Mouse (Mus musculus) neural tube, embryonic 14.5 days (tissue): ENCODE results near the gene Fgfr2. TPM values are rescaled to one million over a fixed set of nuclear protein-coding genes. Genes with fewer than 3 reads are reported as not detected.

Experiments
- ATAC-seq: fragments of 200-750 bp; cut with Nextera tagmentation; 2 replicates; pipeline ENCODE4 v1.8.0; 2017; ENCODE audit warnings: low read depth, mild to moderate bottlenecking, moderate TSS enrichment, moderate library complexity
- H3K27ac ChIP-seq: fragments of 300-500 bp; sonication (generic); 2 replicates; pipeline ENCODE4 v1.5.1; 2014; ENCODE audit warnings: low read depth, mild to moderate bottlenecking, control low read depth, low read length, moderate library complexity, mixed read lengths
- H3K27me3 ChIP-seq: fragments of 300-500 bp; sonication (generic); 2 replicates; pipeline ENCODE4 v1.6.1; 2014; ENCODE audit warnings: low read length; ENCODE audit not compliant: control insufficient read depth, insufficient read depth
- H3K36me3 ChIP-seq: fragments of 300-500 bp; sonication (generic); 2 replicates; pipeline ENCODE4 v1.6.1; 2014; ENCODE audit warnings: low read length, mixed read lengths; ENCODE audit not compliant: control insufficient read depth, insufficient read depth
- H3K4me1 ChIP-seq: fragments of 300-500 bp; sonication (generic); 2 replicates; pipeline ENCODE4 v1.6.1; 2014; ENCODE audit warnings: low read length; ENCODE audit not compliant: control insufficient read depth, insufficient read depth
- H3K4me2 ChIP-seq: fragments of 300-500 bp; sonication (generic); 2 replicates; pipeline ENCODE4 v1.6.1; 2014; ENCODE audit warnings: mild to moderate bottlenecking, low read depth, low read length, control low read depth
- H3K4me3 ChIP-seq: fragments of 300-500 bp; sonication (generic); 2 replicates; pipeline ENCODE4 v1.5.1; 2014; ENCODE audit warnings: low read depth, low read length, control low read depth, mixed read lengths
- H3K9ac ChIP-seq: fragments of 300-500 bp; sonication (generic); replicated peaks from 2 replicates; pipeline ENCODE4 v1.6.1; 2014; ENCODE audit warnings: low read depth, mild to moderate bottlenecking, control low read depth, low read length, mixed read lengths
- H3K9me3 ChIP-seq: fragments of 300-500 bp; sonication (generic); 2 replicates; pipeline ENCODE4 v1.6.1; 2016; ENCODE audit warnings: low read length; ENCODE audit not compliant: control insufficient read depth
- WGBS: fragments of 180-500 bp; shearing (Covaris S2); extraction: QIAGEN DNeasy Blood & Tissue Kit; methylation state at CpG from one replicate; pipeline ENCODE4 v1.1.7; 2014; 5-methylcytosine and 5-hydroxymethylcytosine counted together
- polyA plus RNA-seq: library from polyadenylated mRNA; unstranded; fragments of >200 nt; fragmentation: Nextera tagmentation; extraction: Ambion mirVana; gene quantifications from 2 replicates; pipeline ENCODE4 v1.2.1, GENCODE M21; 2014

Fgfr2 gene
- polyA plus RNA-seq, 1 experiment from 2014 or later: 28.1 TPM

DNA sequence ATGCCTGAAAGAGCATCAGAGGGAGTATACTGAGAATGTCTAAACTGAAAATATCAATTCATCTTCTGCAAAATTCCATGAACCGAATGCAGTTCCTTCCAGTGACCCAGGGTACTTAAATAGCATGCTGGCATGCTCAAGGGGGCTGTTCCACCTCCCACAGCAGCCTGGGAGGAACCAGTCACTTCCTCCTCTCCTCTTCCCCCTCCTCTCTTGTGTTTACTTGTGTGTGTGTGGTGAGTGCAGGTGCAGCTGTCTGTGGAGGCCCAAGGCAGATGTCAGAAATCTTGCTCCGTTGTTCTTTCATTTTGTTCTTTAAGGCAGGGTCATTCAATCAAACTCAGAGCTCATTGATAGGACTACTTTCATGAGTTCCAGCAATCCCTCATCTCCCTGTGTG is 1954.1 kb downstream of the Fgfr2 start:
- no peak overlapping the region for H3K27ac ChIP-seq
- ATAC-seq: no peak
- WGBS: 54% methylated on average over 2 of the region's 2 CpGs

DNA sequence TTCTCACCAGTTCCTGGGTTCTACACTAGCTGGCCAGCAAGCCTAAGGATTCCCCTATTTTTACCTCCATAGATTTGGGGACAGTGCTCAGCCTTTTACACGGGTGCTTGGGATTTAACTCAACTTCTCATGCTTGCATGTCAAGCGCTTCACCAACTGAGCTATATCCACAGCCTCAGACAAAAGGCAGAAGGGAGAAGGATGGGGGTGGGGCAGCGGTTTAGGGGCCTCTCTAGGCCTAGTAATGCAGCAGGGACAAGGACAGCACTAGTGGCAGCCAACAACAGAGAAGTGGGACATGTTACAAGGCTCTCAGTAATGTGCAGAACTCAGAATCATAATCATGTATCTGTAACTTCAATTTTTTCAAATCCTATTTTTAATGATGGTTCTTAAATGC is 1955.4 kb downstream of the Fgfr2 start:
- no peak overlapping the region for H3K27ac ChIP-seq
- H3K4me3 ChIP-seq: no peak overlapping the region
- no peaks in the 10 kb centered on the region for H3K9me3 ChIP-seq
- H3K4me1 ChIP-seq: no peaks in the 10 kb centered on the region
- H3K36me3 ChIP-seq: no peaks in the 10 kb centered on the region
- H3K4me2 ChIP-seq: no peak overlapping the region
- ATAC-seq: no peak
- H3K27me3 ChIP-seq: no peaks in the 10 kb centered on the region
- 85% methylated on average over 3 of the region's 3 CpGs for WGBS
- H3K9ac ChIP-seq: no peak overlapping the region

More for the DNA sequence above, 1954.1 kb downstream of the Fgfr2 start:
- no peak overlapping the region for H3K9ac ChIP-seq
- H3K9me3 ChIP-seq: no peaks in the 10 kb centered on the region
- no peak overlapping the region for H3K4me3 ChIP-seq
- H3K27me3 ChIP-seq: no peaks in the 10 kb centered on the region
- no peak overlapping the region for H3K4me2 ChIP-seq
- H3K36me3 ChIP-seq: no peaks in the 10 kb centered on the region
- H3K4me1 ChIP-seq: no peaks in the 10 kb centered on the region

DNA sequence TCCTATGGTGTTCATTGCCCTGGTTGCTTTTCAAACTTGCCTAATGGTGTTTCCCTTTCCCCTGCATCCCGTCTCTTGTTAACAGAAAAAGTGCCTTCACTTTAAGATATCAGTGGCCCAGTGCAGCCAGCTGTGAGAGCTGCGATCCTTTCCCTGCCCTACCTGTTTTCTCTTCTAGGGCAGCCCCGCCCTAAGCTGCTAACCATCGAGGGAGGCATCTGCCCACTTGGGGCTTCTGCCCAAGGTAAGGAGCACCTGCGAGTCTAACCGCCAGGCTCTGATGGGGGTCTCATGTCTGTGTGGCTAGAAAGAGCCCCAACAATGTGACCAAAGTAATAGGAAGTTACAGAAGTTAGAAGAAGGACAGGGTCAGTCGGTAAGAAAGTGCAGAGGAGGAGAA is 1960.9 kb downstream of the Fgfr2 start:
- Histone ChIP-seq H3K27me3 (no peaks in the 10 kb centered on the region), H3K9me3 (no peaks in the 10 kb centered on the region), H3K4me2 (no peak overlapping the region), H3K4me1 (no peaks in the 10 kb centered on the region), H3K4me3 (no peak overlapping the region), H3K36me3 (no peaks in the 10 kb centered on the region), H3K9ac (no peak overlapping the region), H3K27ac (no peak overlapping the region)
- WGBS: 78% methylated on average over 7 of the region's 7 CpGs
- no peak for ATAC-seq

DNA sequence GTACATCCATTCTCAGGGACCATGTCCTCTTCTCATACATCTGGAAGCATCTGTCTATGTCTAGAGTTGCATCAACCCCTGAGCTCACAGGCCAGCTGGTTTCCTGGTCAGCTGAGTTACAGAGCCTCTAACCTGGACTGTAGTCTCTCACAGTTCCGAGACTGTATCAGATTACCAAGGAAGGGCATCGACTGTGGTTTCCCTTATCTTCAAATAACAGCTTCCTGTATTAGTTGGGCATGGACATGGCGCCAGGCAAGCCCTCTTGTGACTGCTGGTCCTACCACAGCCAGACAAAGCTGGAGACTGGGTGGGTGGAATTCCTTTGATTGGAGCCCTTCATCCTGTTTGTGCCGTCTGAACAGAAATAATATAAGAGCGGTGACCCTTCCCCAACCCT is 1970.1 kb downstream of the Fgfr2 start:
- Histone ChIP-seq H3K27ac (no peak overlapping the region), H3K36me3 (no peaks in the 10 kb centered on the region), H3K4me3 (no peak overlapping the region), H3K4me2 (no peak overlapping the region), H3K27me3 (no peaks in the 10 kb centered on the region), H3K9ac (no peak overlapping the region), H3K4me1 (no peaks in the 10 kb centered on the region), H3K9me3 (no peaks in the 10 kb centered on the region)
- 89% methylated on average over 5 of the region's 5 CpGs for WGBS
- no peak for ATAC-seq

DNA sequence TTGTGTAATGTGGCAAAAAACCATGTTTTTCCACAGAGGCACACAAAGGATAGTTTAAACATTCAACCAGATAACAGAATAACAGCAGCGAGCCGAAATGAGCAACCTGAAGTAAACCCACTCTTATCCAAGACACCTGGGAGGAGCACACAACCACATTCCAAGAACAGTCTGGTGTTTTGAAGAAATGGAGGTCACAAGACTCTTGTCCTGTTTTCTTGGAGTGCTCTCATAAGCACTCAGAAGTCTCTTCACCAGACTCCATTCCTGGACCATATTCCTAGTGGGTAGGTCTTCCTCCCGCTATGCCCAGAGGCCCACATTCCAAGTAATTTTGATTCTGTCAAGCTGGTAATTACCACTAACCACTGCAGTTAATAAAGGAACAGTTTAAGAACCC is 1973.0 kb downstream of the Fgfr2 start:
- no peaks in the 10 kb centered on the region for H3K9me3 ChIP-seq
- no peaks in the 10 kb centered on the region for H3K27me3 ChIP-seq
- H3K4me2 ChIP-seq: no peak overlapping the region
- H3K36me3 ChIP-seq: no peaks in the 10 kb centered on the region
- no peaks in the 10 kb centered on the region for H3K4me1 ChIP-seq
- H3K4me3 ChIP-seq: no peak overlapping the region
- no peak overlapping the region for H3K27ac ChIP-seq
- 97% methylated on average over 3 of the region's 3 CpGs for WGBS
- H3K9ac ChIP-seq: no peak overlapping the region
- no peak for ATAC-seq

DNA sequence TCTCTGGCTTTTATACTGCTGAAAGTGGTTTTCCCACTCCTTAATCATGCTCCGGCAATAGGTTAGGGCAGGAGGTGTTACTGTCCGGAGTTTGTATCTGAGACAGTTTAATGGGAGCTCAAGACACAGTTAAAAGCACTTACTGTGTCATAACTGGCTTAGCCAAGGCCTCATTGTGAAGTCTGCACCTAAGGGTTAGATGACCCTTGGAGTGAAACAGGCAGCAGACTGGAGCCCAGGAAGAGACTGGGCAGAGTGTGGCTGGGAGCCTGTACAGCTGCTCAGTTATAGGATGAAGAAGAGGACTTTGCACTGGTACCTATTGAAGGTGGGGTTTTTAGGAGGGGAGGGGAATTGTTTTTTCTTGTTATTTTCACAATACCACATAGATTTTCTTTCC is 1976.9 kb downstream of the Fgfr2 start, which contains the start of gene 4933402N03Rik:
TSS of gene 4933402N03Rik (minus strand) at position 101 of the 400 bp plus-strand sequence.
- Histone ChIP-seq H3K4me3 (no peak within 1 kb of the TSS), H3K9me3 (no peaks in the 10 kb centered on the region), H3K27me3 (no peaks in the 10 kb centered on the region), H3K4me1 (no peaks in the 10 kb centered on the region), H3K9ac (no peak within 1 kb of the TSS), H3K36me3 (no peaks in the 10 kb centered on the region), H3K27ac (no peak within 1 kb of the TSS), H3K4me2 (no peak within 1 kb of the TSS)
- no peak for ATAC-seq
- 99% methylated on average over 2 of the region's 2 CpGs for WGBS

DNA sequence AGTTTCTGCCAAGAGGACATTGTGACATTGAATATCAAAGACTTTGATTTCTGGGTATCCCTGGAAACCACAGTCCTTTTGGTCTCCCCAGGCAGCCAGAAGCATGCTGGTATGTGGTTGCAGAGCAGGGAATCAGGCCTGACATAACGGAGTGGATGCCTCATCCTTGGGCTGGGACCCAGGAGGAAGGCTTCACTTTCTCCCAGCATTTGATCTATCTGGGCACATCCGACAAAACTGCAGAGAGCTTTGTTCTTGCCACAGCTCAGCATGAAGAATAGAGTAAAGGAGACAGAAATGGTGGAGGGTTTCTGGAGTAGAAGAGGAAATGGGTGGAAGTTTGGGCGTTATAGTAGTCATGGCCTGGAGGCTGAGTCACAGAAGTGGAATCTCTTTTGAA is 1990.0 kb downstream of the Fgfr2 start:
- no peak overlapping the region for H3K4me3 ChIP-seq
- ATAC-seq: no peak
- no peaks in the 10 kb centered on the region for H3K4me1 ChIP-seq

DNA sequence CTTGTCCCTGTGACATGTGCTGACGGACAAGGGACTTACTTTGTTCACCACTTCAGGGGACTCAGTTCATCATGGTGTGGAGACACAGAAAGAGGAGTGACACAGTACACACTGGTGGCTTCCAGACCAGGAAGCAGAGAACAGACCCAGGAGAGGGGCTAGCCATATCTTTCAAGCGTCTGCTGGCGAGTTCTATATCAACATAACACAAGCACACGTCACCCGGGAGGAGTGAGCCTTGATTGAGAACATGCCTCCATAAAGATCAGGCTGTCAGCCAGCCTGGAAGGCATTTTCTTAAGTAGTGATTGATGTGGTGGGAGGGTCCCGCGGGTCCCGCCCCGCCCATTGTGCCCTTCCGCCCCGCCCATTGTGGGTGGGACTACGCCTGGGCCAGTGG is 1993.1 kb downstream of the Fgfr2 start:
- no peak overlapping the region for H3K4me2 ChIP-seq
- 57% methylated on average over 12 of the region's 12 CpGs for WGBS
- no peak overlapping the region for H3K9ac ChIP-seq
- H3K27me3 ChIP-seq: no peaks in the 10 kb centered on the region
- ATAC-seq: no peak
- no peaks in the 10 kb centered on the region for H3K9me3 ChIP-seq
- H3K4me3 ChIP-seq: no peak overlapping the region
- no peaks in the 10 kb centered on the region for H3K36me3 ChIP-seq
- H3K4me1 ChIP-seq: no peaks in the 10 kb centered on the region
- no peak overlapping the region for H3K27ac ChIP-seq

More for the DNA sequence above, 1990.0 kb downstream of the Fgfr2 start:
- Histone ChIP-seq H3K9me3 (no peaks in the 10 kb centered on the region), H3K4me2 (no peak overlapping the region), H3K36me3 (no peaks in the 10 kb centered on the region), H3K27me3 (no peaks in the 10 kb centered on the region), H3K9ac (no peak overlapping the region), H3K27ac (no peak overlapping the region)
- WGBS: 70% methylated on average over 3 of the region's 3 CpGs

DNA sequence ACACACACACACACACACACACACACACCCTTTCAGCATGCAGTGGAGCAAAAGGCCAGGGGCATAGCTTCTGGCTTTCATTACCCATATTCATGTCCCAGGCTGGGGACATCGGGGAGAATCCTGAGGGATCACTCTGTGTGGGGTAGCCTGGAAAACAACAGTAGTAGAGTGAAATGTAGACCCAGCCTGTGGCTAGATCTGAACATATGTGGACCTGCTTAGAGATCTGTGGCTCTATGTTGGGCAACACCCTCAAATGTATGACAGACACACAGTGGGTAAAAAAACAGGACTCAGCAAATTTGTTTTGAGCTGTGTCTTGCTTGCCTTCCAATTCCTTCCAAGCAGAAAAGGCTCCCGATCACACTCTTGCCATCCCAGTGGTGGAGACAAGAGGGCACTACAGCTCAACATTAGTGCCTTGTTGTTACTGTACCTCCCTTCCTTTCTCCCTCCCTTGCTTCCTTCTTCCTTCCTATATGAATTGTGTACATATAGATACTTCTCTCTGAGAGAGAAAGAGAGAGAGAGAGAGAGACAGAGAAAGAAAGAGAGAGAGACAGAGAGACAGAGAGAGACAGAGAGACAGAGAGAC is 2000.8 kb downstream of the Fgfr2 start:
- 81% methylated on average over 2 of the region's 2 CpGs for WGBS
- no peak overlapping the region for H3K27ac ChIP-seq
- H3K4me2 ChIP-seq: no peak overlapping the region
- H3K36me3 ChIP-seq: no peaks in the 10 kb centered on the region
- H3K4me3 ChIP-seq: no peak overlapping the region
- no peaks in the 10 kb centered on the region for H3K4me1 ChIP-seq
- ATAC-seq: no peak
- H3K9ac ChIP-seq: no peak overlapping the region
- H3K27me3 ChIP-seq: no peaks in the 10 kb centered on the region
- no peaks in the 10 kb centered on the region for H3K9me3 ChIP-seq
